Mouse (Mus musculus) spleen, adult 2 months (tissue): ENCODE measurements around the gene Pars2. TPM values are rescaled to one million over a fixed set of nuclear protein-coding genes. Genes with fewer than 3 reads are reported as not detected.

ENCODE experiments used
- DNase-seq, 2 experiments: peaks; one replicate each; pipeline versions ENCODE4 v3.0.0 to v3.0.0-alpha.2; 2012 to 2021; ENCODE audit warnings: low spot score in 2 of 2, low read depth in 1 of 2
- H3K27ac ChIP-seq: fragments of 200-500 bp; 2 replicates; pipeline ENCODE4 v1.5.1; 2012; ENCODE audit warnings: low read length, inconsistent platforms; ENCODE audit not compliant: insufficient read depth
- H3K27me3 ChIP-seq: fragments of 200-500 bp; 2 replicates; pipeline ENCODE4 v1.6.1; 2012; ENCODE audit warnings: mild to moderate bottlenecking, moderate library complexity, low read length, inconsistent platforms; ENCODE audit not compliant: control insufficient read depth, insufficient read depth
- H3K36me3 ChIP-seq: fragments of 200-500 bp; 2 replicates; pipeline ENCODE4 v1.6.1; 2012; ENCODE audit warnings: mild to moderate bottlenecking, low read length, inconsistent platforms; ENCODE audit not compliant: control insufficient read depth, insufficient read depth
- H3K4me1 ChIP-seq: fragments of 200-500 bp; 2 replicates; pipeline ENCODE4 v1.6.1; 2011; ENCODE audit warnings: inconsistent platforms; ENCODE audit not compliant: control insufficient read depth, insufficient read depth, insufficient read length
- H3K4me3 ChIP-seq: fragments of 200-500 bp; 2 replicates; pipeline ENCODE4 v1.5.1; 2011; ENCODE audit warnings: mild to moderate bottlenecking, inconsistent platforms; ENCODE audit not compliant: insufficient read depth, insufficient read length; ENCODE audit errors: extremely low read depth
- CTCF ChIP-seq: fragments of 200-500 bp; IDR thresholded peaks from 2 replicates; pipeline ENCODE4 v1.5.1; 2011; ENCODE audit warnings: mild to moderate bottlenecking, inconsistent platforms; ENCODE audit not compliant: insufficient read depth, insufficient read length, insufficient replicate concordance; ENCODE audit errors: extremely low read depth
- POLR2A ChIP-seq: fragments of 200-500 bp; IDR thresholded peaks from 2 replicates; pipeline ENCODE4 v1.6.1; 2011; ENCODE audit warnings: low read depth, low read length, inconsistent platforms
- WGBS: fragments of 180-500 bp; shearing (Covaris S2); methylation state at CpG from one replicate; pipeline ENCODE4 v1.1.7; 2018; 5-methylcytosine and 5-hydroxymethylcytosine counted together
- polyA plus RNA-seq: library from polyadenylated mRNA; depleted of rRNA; stranded (reverse); fragments of >200 nt; gene quantifications from 2 replicates; pipeline ENCODE4 v1.2.3, GENCODE M21; 2012; rRNA removed

Gene Pars2
- polyA plus RNA-seq, 1 experiment = 7.6 TPM

DNA sequence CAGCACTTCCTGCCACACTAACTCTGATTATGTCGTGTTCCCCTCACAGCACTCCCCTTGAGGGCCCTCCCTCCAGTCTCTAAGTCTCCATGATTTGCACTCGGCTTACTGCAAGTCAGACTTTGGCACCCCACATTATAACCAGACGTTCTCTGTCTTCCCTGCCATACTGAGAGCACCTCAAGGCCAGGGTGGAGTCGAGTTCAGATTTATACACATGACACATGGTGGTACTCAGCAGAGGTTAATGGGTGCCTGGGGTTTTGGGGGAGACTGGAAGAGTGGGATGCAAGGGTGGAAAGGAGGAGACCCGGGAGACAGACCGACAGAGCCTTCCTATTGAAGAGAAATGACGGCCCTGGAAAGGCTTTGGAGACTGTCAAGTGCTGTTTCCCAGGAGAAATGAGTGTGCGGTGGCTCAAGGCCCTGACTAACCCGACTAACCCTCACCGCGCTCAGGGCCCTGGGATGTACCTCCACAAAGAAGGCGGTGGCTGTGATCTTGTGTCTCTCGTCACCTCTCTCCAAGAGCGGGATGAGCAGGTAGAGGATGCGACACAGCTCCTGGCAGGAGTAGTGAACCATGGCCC is 43.1 kb downstream of the Pars2 start:
- WGBS = 82% methylated on average over 15 of the region's 15 CpGs
- H3K4me1 ChIP-seq = no peaks in the 10 kb centered on the region
- H3K4me3 ChIP-seq = no peak overlapping the region
- TF ChIP-seq CTCF (no peak), POLR2A (no peak)
- no peaks in the 10 kb centered on the region for H3K27me3 ChIP-seq
- H3K27ac ChIP-seq = no peak overlapping the region
- no peak for DNase-seq
- no peaks in the 10 kb centered on the region for H3K36me3 ChIP-seq

DNA sequence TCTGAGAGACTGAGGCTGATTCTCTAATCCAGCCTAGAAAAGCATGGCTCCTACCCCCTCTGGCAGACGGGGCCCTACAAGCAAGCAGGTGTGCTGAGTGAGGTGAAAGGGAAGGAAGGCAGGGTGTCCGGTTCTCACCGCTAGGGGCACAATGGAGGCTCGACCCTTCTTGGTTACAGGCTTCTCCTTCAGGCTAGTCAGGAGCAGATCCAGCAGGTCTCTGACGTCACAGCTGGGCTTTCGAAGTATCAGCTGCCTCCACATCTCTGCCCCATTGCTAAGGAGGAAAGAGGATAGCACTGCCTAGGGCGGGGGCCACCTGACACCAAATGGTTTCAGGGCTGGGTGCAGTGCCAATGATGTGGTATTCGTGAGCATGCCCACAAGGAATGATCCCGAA is 49.1 kb downstream of the Pars2 start:
- no peaks in the 10 kb centered on the region for H3K27me3 ChIP-seq
- no peak for DNase-seq
- H3K27ac ChIP-seq = no peak overlapping the region
- H3K4me3 ChIP-seq = no peak overlapping the region
- TF ChIP-seq CTCF (peak; percentile 33; the same call in 1 of the 2 replicates), POLR2A (no peak)
- WGBS = 20% methylated on average over 9 of the region's 9 CpGs
- H3K36me3 ChIP-seq = no peaks in the 10 kb centered on the region
- H3K4me1 ChIP-seq = no peaks in the 10 kb centered on the region

DNA sequence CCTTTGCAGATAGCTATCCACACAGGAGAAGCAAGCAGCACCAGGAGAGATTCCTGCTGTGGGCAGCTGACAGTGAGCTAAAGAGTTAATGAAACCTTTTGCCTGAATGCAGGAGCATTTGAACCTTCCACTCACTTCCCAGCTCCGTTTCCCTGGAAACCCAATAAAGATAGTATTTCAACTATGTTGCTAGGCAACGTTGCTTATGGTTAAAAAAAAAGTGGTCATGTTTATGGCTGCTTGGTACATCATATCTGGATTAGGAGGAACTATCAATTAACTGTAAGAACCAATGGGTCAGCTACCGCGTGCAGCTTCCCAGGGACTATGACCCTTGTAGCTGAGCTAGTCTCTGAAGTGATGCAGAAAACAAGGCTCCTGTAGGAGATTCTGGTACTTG is 49.9 kb downstream of the Pars2 start:
- Histone ChIP-seq H3K4me1 (no peaks in the 10 kb centered on the region), H3K36me3 (no peaks in the 10 kb centered on the region), H3K27me3 (no peaks in the 10 kb centered on the region), H3K4me3 (no peak overlapping the region), H3K27ac (no peak overlapping the region)
- no peak for DNase-seq
- 58% methylated on average over 4 of the region's 4 CpGs for WGBS
- TF ChIP-seq POLR2A (no peak), CTCF (no peak)

DNA sequence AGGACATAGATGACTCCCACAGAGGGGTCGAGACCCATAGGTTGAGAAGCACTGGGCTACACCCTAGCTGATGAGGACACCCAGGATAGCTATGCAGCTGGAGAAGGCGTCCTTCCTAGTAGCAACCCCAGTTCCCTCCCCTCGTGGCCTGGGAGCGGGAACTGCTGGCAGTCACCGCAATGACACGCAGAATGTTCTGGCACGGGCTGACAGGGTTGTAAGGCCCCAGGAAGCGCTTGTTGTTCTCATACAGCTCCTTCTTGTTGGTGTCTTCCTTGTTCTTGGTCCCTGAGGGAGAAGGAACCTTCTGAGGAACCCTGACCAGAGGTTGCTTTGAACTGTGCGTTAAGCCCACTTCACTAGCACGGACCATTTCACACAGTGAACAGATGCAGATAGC is 53.1 kb downstream of the Pars2 start:
- no peak for DNase-seq
- 74% methylated on average over 10 of the region's 10 CpGs for WGBS

DNA sequence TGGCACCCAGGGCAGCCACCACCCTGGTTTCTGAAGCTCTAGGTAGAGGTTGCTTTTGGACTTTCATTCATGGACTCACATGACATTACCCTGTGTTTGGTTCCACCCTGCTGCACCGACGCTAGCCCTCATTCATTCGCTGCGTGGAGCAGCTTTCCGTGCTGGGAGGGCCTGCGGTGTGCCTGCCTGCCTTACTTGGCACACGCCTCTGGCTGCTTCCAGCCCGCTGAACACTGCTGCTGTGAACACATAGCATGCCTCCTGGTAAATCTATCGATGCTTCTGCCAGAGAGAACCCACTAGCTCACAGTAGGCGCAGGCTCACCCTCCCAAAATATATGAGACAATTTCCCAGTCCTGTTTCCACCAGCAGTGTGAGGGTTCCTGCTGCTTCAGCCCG is 53.5 kb downstream of the Pars2 start:
- Histone ChIP-seq H3K4me1 (no peaks in the 10 kb centered on the region), H3K27me3 (no peaks in the 10 kb centered on the region), H3K4me3 (no peak overlapping the region), H3K27ac (no peak overlapping the region), H3K36me3 (no peaks in the 10 kb centered on the region)
- no peak for DNase-seq
- TF ChIP-seq POLR2A (no peak), CTCF (no peak)
- 83% methylated on average over 11 of the region's 11 CpGs for WGBS

More for the DNA sequence above, 53.1 kb downstream of the Pars2 start:
- H3K27me3 ChIP-seq = no peaks in the 10 kb centered on the region
- H3K36me3 ChIP-seq = no peaks in the 10 kb centered on the region
- no peak overlapping the region for H3K4me3 ChIP-seq
- H3K27ac ChIP-seq = no peak overlapping the region
- TF ChIP-seq CTCF = no peak
- no peak for TF ChIP-seq POLR2A
- no peaks in the 10 kb centered on the region for H3K4me1 ChIP-seq

Other genes starting within 250 kb of the Pars2 start
- gene Pcsk9, start 186.7 kb upstream of the Pars2 start, polyA plus RNA-seq = 0.02 and 0.06 TPM in 2 replicates
- gene Bsnd, start 158.8 kb upstream of the Pars2 start, polyA plus RNA-seq = 0.02 and 0.06 TPM in 2 replicates
- 22.7 and 31.7 TPM in 2 replicates for gene Dhcr24, start 90.0 kb upstream of the Pars2 start, polyA plus RNA-seq
- not detected in 2 replicates for gene Lexm, start 33.8 kb upstream of the Pars2 start, polyA plus RNA-seq
- gene Ttc22, start 28.6 kb upstream of the Pars2 start, polyA plus RNA-seq = 0.06 and 0.11 TPM in 2 replicates
- gene Ttc4, start 27.9 kb downstream of the Pars2 start, polyA plus RNA-seq = 34.7 and 37.6 TPM in 2 replicates
- gene Mroh7, start 79.9 kb downstream of the Pars2 start, polyA plus RNA-seq = 1.0 and 2.1 TPM in 2 replicates
- 1.4 and 2.4 TPM in 2 replicates for gene Fam151a, start 82.8 kb downstream of the Pars2 start, polyA plus RNA-seq
- 5.5 and 7.7 TPM in 2 replicates for gene Acot11, start 153.9 kb downstream of the Pars2 start, polyA plus RNA-seq